Mouse (Mus musculus) intestine, embryonic 14.5 days (tissue): Measurements from ENCODE around the gene Stoml1. TPM values are rescaled to one million over a fixed set of nuclear protein-coding genes. Genes with fewer than 3 reads are reported as not detected.

Experiments used
- ATAC-seq: fragments of 200-750 bp; cut with Nextera tagmentation; replicated peaks from 2 replicates; pipeline ENCODE4 v1.8.0; 2017; ENCODE audit warnings: low read depth, moderate number of reproducible peaks, moderate TSS enrichment, moderate library complexity; ENCODE audit not compliant: low FRiP score, low TSS enrichment
- DNase-seq: peaks from one replicate; pipeline ENCODE4 v3.0.0-alpha.2; 2018; ENCODE audit warnings: low spot score
- H3K27ac ChIP-seq: fragments of 300-500 bp; sonication (generic); 2 replicates; pipeline ENCODE4 v1.5.1; 2014; ENCODE audit warnings: low read depth, mild to moderate bottlenecking, control low read depth
- H3K27me3 ChIP-seq: fragments of 300-500 bp; sonication (generic); replicated peaks from 2 replicates; pipeline ENCODE4 v1.6.1; 2014; ENCODE audit warnings: low read length, control low read depth; ENCODE audit not compliant: control insufficient read depth, insufficient read depth
- H3K36me3 ChIP-seq: fragments of 300-500 bp; sonication (generic); 2 replicates; pipeline ENCODE4 v1.6.1; 2014; ENCODE audit warnings: low read length, control low read depth; ENCODE audit not compliant: control insufficient read depth, insufficient read depth
- H3K4me1 ChIP-seq: fragments of 300-500 bp; sonication (generic); replicated peaks from 2 replicates; pipeline ENCODE4 v1.6.1; 2014; ENCODE audit warnings: low read length, control low read depth, mixed read lengths; ENCODE audit not compliant: control insufficient read depth, insufficient read depth
- H3K4me2 ChIP-seq: fragments of 300-500 bp; sonication (generic); 2 replicates; pipeline ENCODE4 v1.6.1; 2014; ENCODE audit warnings: low read length
- H3K4me3 ChIP-seq: fragments of 300-500 bp; sonication (generic); 2 replicates; pipeline ENCODE4 v1.5.1; 2014; ENCODE audit warnings: low read depth, low read length, control low read depth, mixed read lengths
- H3K9ac ChIP-seq: fragments of 300-500 bp; sonication (generic); 2 replicates; pipeline ENCODE4 v1.6.1; 2014; ENCODE audit warnings: mild to moderate bottlenecking, low read length
- H3K9me3 ChIP-seq: fragments of 300-500 bp; sonication (generic); 2 replicates; pipeline ENCODE4 v1.6.1; 2016; ENCODE audit warnings: low read length, control low read depth; ENCODE audit not compliant: control insufficient read depth
- WGBS: fragments of 180-500 bp; shearing (Covaris S2); extraction: QIAGEN DNeasy Blood & Tissue Kit; methylation state at CpG from one replicate; pipeline ENCODE4 v1.1.7; 2014; 5-methylcytosine and 5-hydroxymethylcytosine counted together
- polyA plus RNA-seq: library from polyadenylated mRNA; unstranded; fragments of >200 nt; fragmentation: Nextera tagmentation; extraction: Ambion mirVana; gene quantifications from 2 replicates; pipeline ENCODE4 v1.2.1, GENCODE M21; 2014

Gene Stoml1
- polyA plus RNA-seq, 1 experiment from 2014 or later: 21.3 TPM

DNA sequence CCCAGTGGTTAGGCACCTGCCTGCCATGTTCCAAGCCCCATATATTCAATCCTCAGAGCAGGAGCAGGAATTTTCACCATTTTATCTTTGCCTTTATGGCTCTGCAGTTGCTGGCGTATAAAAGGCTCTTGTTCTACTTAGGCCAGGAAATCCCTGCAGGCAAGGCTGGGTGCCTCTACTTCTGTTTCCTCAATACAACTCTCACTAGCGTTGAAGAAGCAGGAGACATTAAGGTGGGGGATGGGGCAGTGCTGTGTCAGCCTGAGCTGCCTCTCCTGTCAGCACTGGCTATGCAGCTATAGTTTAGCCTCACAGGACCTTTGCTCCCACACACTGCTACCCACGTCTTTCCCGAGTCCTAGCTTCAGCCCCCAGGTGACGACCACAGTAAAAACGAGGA is 21.2 kb upstream of the Stoml1 start:
- ATAC-seq (no peak), DNase-seq (no peak)
- Histone ChIP-seq H3K4me1 (no peaks in the 10 kb centered on the region), H3K36me3 (peaks cover 59% of the 10 kb centered on the region), H3K4me2 (no peak overlapping the region), H3K27me3 (no peaks in the 10 kb centered on the region), H3K9me3 (no peaks in the 10 kb centered on the region), H3K4me3 (no peak overlapping the region), H3K27ac (no peak overlapping the region), H3K9ac (no peak overlapping the region)
- WGBS: 66% methylated on average over 6 of the region's 6 CpGs

DNA sequence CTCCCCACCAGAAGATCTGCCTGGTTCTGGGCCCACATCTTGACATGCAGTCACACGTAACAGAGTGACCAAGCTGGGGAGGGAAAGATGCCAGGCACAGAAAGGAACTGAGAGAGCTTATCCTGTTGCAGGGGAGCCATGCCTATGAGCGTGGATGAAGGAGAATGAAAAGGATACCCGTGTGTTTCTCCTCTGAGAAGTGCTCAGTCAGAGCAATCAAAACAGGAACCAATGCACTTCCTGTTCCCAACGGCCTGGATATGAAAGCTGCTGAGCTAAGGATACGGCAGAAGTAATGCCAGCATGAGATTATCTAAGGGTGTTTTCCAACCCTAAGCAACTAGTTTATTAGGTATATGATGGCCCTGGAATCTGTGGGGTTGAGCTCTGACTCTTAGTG is 20.6 kb upstream of the Stoml1 start:
- Histone ChIP-seq H3K27me3 (no peaks in the 10 kb centered on the region), H3K27ac (no peak overlapping the region), H3K9me3 (no peaks in the 10 kb centered on the region), H3K4me2 (no peak overlapping the region), H3K9ac (no peak overlapping the region), H3K36me3 (peaks cover 56% of the 10 kb centered on the region), H3K4me3 (no peak overlapping the region), H3K4me1 (no peaks in the 10 kb centered on the region)
- WGBS: 68% methylated on average over 5 of the region's 5 CpGs
- DNase-seq: no peak
- ATAC-seq: no peak

- 96% methylated on average over 28 of the region's 28 CpGs for WGBS
- no peak for DNase-seq
Observed at GRCm38 (mm10) chr9:58234502-58235015, 18.4 kb upstream of the Stoml1 start.

GRCm38 (mm10) chr9:58241780-58242485 is 11.0 kb upstream of the Stoml1 start:
- DNase-seq: peak; percentile 62
- Histone ChIP-seq H3K4me2 (no peak overlapping the region), H3K36me3 (peaks cover 3% of the 10 kb centered on the region; the same call in 1 of the 2 replicates)

More at GRCm38 (mm10) chr9:58234502-58235015, 18.4 kb upstream of the Stoml1 start:
- no peak overlapping the region for H3K27ac ChIP-seq
- H3K9ac ChIP-seq: no peak overlapping the region
- H3K4me1 ChIP-seq: no peaks in the 10 kb centered on the region
- no peak overlapping the region for H3K4me2 ChIP-seq
- H3K9me3 ChIP-seq: no peaks in the 10 kb centered on the region
- H3K36me3 ChIP-seq: peaks cover 35% of the 10 kb centered on the region
- ATAC-seq: no peak
- H3K4me3 ChIP-seq: no peak overlapping the region
- no peaks in the 10 kb centered on the region for H3K27me3 ChIP-seq

DNA sequence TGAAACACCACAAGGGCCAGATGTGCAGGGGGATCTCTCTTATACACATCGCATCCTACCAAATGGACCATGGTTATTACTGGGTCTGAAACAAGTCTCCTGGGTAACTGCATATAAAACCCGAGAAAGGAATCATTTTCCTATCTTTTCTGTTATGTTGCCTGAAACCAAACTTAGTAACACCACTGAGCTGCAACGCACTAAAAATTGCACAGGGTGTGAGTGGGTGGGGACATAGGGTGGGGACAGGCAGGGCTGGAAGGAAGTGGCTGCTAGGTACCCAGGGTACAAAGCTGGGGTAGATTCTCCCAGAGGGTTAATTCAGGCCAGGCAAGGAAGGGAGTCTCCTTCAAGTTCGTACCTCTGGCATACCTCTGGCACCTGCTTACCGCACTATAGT is 10.3 kb upstream of the Stoml1 start:
- H3K9me3 ChIP-seq: no peaks in the 10 kb centered on the region
- no peak overlapping the region for H3K27ac ChIP-seq
- peaks cover 27% of the 10 kb centered on the region for H3K4me1 ChIP-seq
- no peaks in the 10 kb centered on the region for H3K27me3 ChIP-seq
- DNase-seq: no peak
- no peak overlapping the region for H3K9ac ChIP-seq
- ATAC-seq: no peak
- WGBS: 77% methylated on average over 5 of the region's 5 CpGs
- no peak overlapping the region for H3K4me3 ChIP-seq
- H3K36me3 ChIP-seq: peaks cover 3% of the 10 kb centered on the region; the same call in 1 of the 2 replicates
- H3K4me2 ChIP-seq: no peak overlapping the region

More at GRCm38 (mm10) chr9:58241780-58242485, 11.0 kb upstream of the Stoml1 start:
- peaks cover 20% of the 10 kb centered on the region for H3K4me1 ChIP-seq
- H3K27me3 ChIP-seq: no peaks in the 10 kb centered on the region
- H3K27ac ChIP-seq: no peak overlapping the region; the same call in 1 of the 2 replicates
- peak; percentile 64; the same call in 1 of the 2 replicates for ATAC-seq
- WGBS: 33% methylated on average over 9 of the region's 9 CpGs
- H3K9ac ChIP-seq: no peak overlapping the region
- no peaks in the 10 kb centered on the region for H3K9me3 ChIP-seq
- no peak overlapping the region for H3K4me3 ChIP-seq

- Histone ChIP-seq H3K9me3 (no peaks in the 10 kb centered on the region), H3K9ac (no peak overlapping the region), H3K4me2 (no peak overlapping the region), H3K4me3 (no peak overlapping the region), H3K4me1 (peaks cover 36% of the 10 kb centered on the region), H3K27ac (no peak overlapping the region), H3K27me3 (no peaks in the 10 kb centered on the region), H3K36me3 (peaks cover 3% of the 10 kb centered on the region; the same call in 1 of the 2 replicates)
- 77% methylated on average over 6 of the region's 6 CpGs for WGBS
- ATAC-seq (no peak), DNase-seq (no peak)
Observed at GRCm38 (mm10) chr9:58243696-58244095, 9.3 kb upstream of the Stoml1 start.

- no peak overlapping the region for H3K27ac ChIP-seq
- H3K4me2 ChIP-seq: no peak overlapping the region
- no peak for DNase-seq
- no peaks in the 10 kb centered on the region for H3K27me3 ChIP-seq
- 71% methylated on average over 4 of the region's 4 CpGs for WGBS
- ATAC-seq: no peak
- H3K4me3 ChIP-seq: no peak overlapping the region
- H3K9me3 ChIP-seq: no peaks in the 10 kb centered on the region
- H3K4me1 ChIP-seq: peaks cover 44% of the 10 kb centered on the region
- peaks cover 3% of the 10 kb centered on the region; the same call in 1 of the 2 replicates for H3K36me3 ChIP-seq
- H3K9ac ChIP-seq: no peak overlapping the region
Observed at GRCm38 (mm10) chr9:58246083-58246591, 6.8 kb upstream of the Stoml1 start.

GRCm38 (mm10) chr9:58247064-58247759 is 5.8 kb upstream of the Stoml1 start:
- ATAC-seq: peak; percentile 44; the same call in 1 of the 2 replicates
- peak overlapping the region; percentile 39 for H3K9ac ChIP-seq
- peaks cover 3% of the 10 kb centered on the region; the same call in 1 of the 2 replicates for H3K36me3 ChIP-seq
- no peaks in the 10 kb centered on the region for H3K9me3 ChIP-seq
- H3K4me3 ChIP-seq: peak overlapping the region; percentile 23
- H3K4me2 ChIP-seq: peak overlapping the region; percentile 50
- no peaks in the 10 kb centered on the region for H3K27me3 ChIP-seq
- WGBS: 17% methylated on average over 25 of the region's 25 CpGs
- H3K27ac ChIP-seq: peak overlapping the region; percentile 22; the same call in 1 of the 2 replicates
- H3K4me1 ChIP-seq: peaks cover 35% of the 10 kb centered on the region
- peak; percentile 82 for DNase-seq
